Mouse (Mus musculus) megakaryocyte, embryonic 14.5 days (primary cell): ENCODE measurements around the gene Atp13a4.

Source experiments
- FLI1 ChIP-seq: IDR thresholded peaks from 2 replicates; pipeline ENCODE4 v1.6.1; 2012; ENCODE audit warnings: low read length, inconsistent platforms, mixed read lengths
- GATA1 ChIP-seq: IDR thresholded peaks from 3 replicates; pipeline ENCODE4 v1.6.1; 2012; ENCODE audit warnings: mixed read lengths, low read length, inconsistent platforms, borderline replicate concordance

DNA sequence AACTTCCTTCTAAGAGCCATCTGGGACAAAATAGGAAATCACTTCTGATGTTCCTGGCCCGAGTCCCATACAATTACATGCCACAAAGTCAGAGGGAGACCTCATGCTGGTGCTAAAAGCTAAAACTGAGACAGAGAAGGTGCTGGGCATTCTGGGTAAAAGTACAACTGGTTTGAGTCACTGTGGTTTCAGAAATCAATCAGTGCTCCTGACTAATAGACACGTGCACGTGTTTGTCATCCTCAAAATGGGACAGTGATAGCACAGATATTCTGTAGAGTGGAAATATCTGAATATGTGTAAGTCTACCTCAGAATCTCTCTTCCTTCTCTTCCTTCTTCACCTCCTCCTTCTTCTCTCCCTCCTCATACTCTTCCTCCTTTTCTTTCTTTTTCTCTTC, 53.6 kb downstream of the Atp13a4 start:
- no peak for TF ChIP-seq GATA1
- TF ChIP-seq FLI1 = no peak
